8 mouse cellular contexts compared by ENCODE assay signal in the genomic region with DNA sequence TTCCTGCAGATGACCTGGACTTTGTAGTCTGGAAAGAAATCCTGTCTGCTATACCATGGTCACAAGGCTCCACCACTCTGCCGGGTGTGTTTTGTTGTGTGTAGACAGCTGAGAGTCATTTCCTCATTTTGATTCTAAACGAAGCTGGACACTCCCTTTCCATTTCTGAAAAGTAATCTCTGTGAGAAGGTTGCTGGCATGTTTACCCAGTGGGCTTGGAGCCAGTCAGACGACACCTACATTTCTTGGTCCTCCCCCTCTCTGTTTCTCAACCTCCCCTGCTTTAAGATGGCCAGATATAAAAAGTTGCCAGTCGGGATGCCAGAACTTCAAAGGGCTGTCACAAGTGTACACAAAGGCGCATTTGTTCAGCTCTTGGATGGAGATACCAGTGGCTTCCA.
DNase-seq lines count a peak whose midpoint lies in the region; ATAC-seq and TF ChIP-seq lines count a peak whose summit lies in the region.

No protein-coding gene starts in this region.

- H3K4me3 ChIP-seq in heart, postnatal 0 days (ENCODE audit: low read depth, low read length): no peak overlapping the region

- WGBS in heart, postnatal 0 days: 22% methylated on average over 5 of the region's 5 CpGs

- H3K4me1 ChIP-seq in heart, postnatal 0 days (ENCODE audit: control insufficient read depth, insufficient read depth): 0 out of 2 replicates have a peak, but pooled peaks cover 7% of the 10 kb centered on the region

- peak; percentile 18 to 33 for DNase-seq in heart, adult 18-20 months
- DNase-seq in heart, adult 8-10 months (ENCODE audit: low spot score): no peak
- peak; percentile 15 for DNase-seq in brain, adult 2 months (ENCODE audit: low read depth, low spot score)
- peak; percentile 14 for DNase-seq in heart, postnatal 0 days (ENCODE audit: low spot score)
- DNase-seq in thymus, postnatal 0 days (ENCODE audit: low spot score): no peak
- no peak for DNase-seq in left cerebral cortex, postnatal 10 days (ENCODE audit: extremely low spot score in 1 of 2, low spot score in 2 of 2)

- no peaks in the 10 kb centered on the region for H3K36me3 ChIP-seq in heart, postnatal 0 days (replicated peaks; ENCODE audit: control insufficient read depth, insufficient read depth, low read length)

- no peaks in the 10 kb centered on the region for H3K9me3 ChIP-seq in heart, postnatal 0 days (replicated peaks; ENCODE audit: control insufficient read depth, low read length)

- TF ChIP-seq CTCF in heart, postnatal 0 days (IDR thresholded peaks at IDR 0.05; ENCODE audit: low read depth): no peak

- H3K27me3 ChIP-seq in heart, postnatal 0 days (ENCODE audit: control insufficient read depth, insufficient read depth, low read length): no peaks in the 10 kb centered on the region

- no peak for TF ChIP-seq EP300 in heart, postnatal 0 days (IDR thresholded peaks at IDR 0.05; ENCODE audit: low read depth)

- no peak overlapping the region for H3K4me2 ChIP-seq in heart, postnatal 0 days (ENCODE audit: low read depth, low read length)

- intact Hi-C loops in left cerebral cortex, postnatal 10 days (cut with DNase I): no loop called here

- H3K9ac ChIP-seq in heart, postnatal 0 days (replicated peaks; ENCODE audit: low read depth, low read length): no peak overlapping the region

- peak overlapping the region; percentile 13; the same call in 1 of the 2 replicates for H3K27ac ChIP-seq in heart, postnatal 0 days (ENCODE audit: low read depth)

- no peak for ATAC-seq in heart, postnatal 0 days (ENCODE audit: insufficient read depth, low read depth)
- peak; percentile 78 for ATAC-seq in megakaryocyte, adult 5-6 weeks (ENCODE audit: poor library complexity, severe bottlenecking)
- no peak for ATAC-seq in activated CD4-positive, CD25-positive, alpha-beta regulatory T cell, adult 4 months

Comparison
In these comparisons a context has a peak if more than half of its experiments do, and no peak if none do; other contexts are left out.
1. DNase-seq: peak in heart, adult 18-20 months (2 of 2), brain, adult 2 months (single experiment) and heart, postnatal 0 days (single experiment); none in heart, adult 8-10 months (single experiment), thymus, postnatal 0 days (single experiment) and left cerebral cortex, postnatal 10 days (0 of 2).